Mouse (Mus musculus) small intestine, adult 2 months (tissue): ENCODE data around the gene Zdhhc16.

Experiments used
- CTCF ChIP-seq: fragments of 200-500 bp; IDR thresholded peaks from 2 replicates; pipeline ENCODE4 v1.5.1; 2012; ENCODE audit warnings: low read depth, mild to moderate bottlenecking, control low read depth, inconsistent platforms, low read length, moderate library complexity, mixed read lengths; ENCODE audit not compliant: insufficient replicate concordance, insufficient read length; ENCODE audit errors: extremely low read depth
- POLR2A ChIP-seq: fragments of 200-500 bp; IDR thresholded peaks from 2 replicates; pipeline ENCODE4 v1.6.1; 2012; ENCODE audit warnings: low read depth, mild to moderate bottlenecking, control low read depth, inconsistent platforms, low read length, moderate library complexity

DNA sequence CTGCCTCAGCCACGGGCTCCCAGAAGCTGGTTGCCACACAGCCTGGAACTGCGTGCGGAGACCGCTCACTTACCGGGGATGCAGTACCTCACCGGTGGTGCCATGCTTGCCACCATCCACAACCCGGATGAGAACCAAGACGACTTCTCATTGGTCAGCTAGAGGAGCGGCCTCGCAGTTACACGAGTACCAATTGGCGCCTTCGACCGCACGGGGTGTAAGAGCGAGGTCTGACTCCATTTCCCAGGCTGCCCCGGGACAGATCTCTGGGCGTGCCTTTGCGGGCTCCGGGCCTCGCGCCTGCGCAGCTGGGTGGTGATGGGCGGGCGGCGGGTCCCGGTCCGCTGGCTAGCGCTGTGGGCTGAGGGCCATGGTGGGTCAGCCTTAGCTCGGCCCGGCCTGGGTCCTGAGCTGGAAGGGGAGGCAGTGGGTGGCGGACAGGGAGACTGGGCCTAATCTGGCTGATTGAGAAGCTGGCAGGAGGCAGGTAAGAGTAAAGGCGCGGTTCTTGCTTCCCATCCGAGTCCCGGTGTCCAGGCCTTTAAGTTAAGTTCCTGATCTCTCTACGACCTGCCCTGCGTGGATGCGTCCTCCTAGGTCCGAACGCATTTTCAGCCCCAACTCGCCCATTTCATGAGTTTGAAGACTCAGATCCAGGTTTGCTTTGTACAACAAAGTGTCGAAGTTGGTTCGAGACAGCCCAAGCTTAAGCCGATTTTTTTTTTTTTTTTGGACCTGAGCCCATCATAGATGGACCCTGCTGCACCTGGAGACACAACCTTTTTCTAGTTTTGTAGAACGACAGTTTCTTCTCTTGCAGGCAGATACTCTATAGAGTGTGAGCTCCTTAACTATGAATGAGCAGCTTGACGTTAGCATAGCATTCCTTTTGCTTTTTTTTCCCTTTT, at the start of gene Zdhhc16, which contains the start of gene Exosc1:
- TF ChIP-seq CTCF (no peak), POLR2A (peak; percentile 22; the same call in 1 of the 2 replicates)
